Mouse (Mus musculus) T-helper 17 cell (primary cell): ENCODE data around the gene Nme8.

Experiments
- in situ Hi-C, 2 experiments: fragments of 300-600 bp; cut with MboI, MseI; formaldehyde crosslinking; loops; 1 replicate in 1 of 2; 2 replicates in 1 of 2; pipeline ENCODE4 v1.15.1; 2025; ENCODE audit warnings: high pct_unique_total_duplicates in 2 of 2

Nme8 gene

GRCm38 (mm10) chr13:19644225-19644624, 53.4 kb downstream of the Nme8 start:
- in situ Hi-C loops = loop anchor here in 1 of 2 experiments (25.0 kb wide), 1 partner anchor 282 kb away; no protein-coding TSS in a partner anchor

- in situ Hi-C loops = loop anchor here in 1 of 2 experiments (25.0 kb wide), 1 partner anchor 281 kb away; no protein-coding TSS in a partner anchor
Observed at GRCm38 (mm10) chr13:19643519-19643918, 54.1 kb downstream of the Nme8 start.

GRCm38 (mm10) chr13:19640203-19640851, 57.3 kb downstream of the Nme8 start:
- in situ Hi-C loops = loop anchor here in 1 of 2 experiments (25.0 kb wide), 1 partner anchor 278 kb away; no protein-coding TSS in a partner anchor

- in situ Hi-C loops = loop anchor here (5.0 to 25.0 kb wide), 2 partner anchors 274 to 459 kb away; no protein-coding TSS in a partner anchor
Observed at GRCm38 (mm10) chr13:19636131-19636530, 61.5 kb downstream of the Nme8 start.

- in situ Hi-C loops = loop anchor here in 1 of 2 experiments (25.0 kb wide), 1 partner anchor 269 kb away; no protein-coding TSS in a partner anchor
Observed at GRCm38 (mm10) chr13:19630768-19631709, 66.6 kb downstream of the Nme8 start.

GRCm38 (mm10) chr13:19626473-19626872, 71.1 kb downstream of the Nme8 start:
- in situ Hi-C loops = loop anchor here in 1 of 2 experiments (25.0 kb wide), 1 partner anchor 264 kb away; no protein-coding TSS in a partner anchor

- in situ Hi-C loops = loop anchor here in 1 of 2 experiments (25.0 kb wide), 1 partner anchor 262 kb away; no protein-coding TSS in a partner anchor
Observed at GRCm38 (mm10) chr13:19624632-19625320, 72.8 kb downstream of the Nme8 start.

GRCm38 (mm10) chr13:19623228-19623905, 74.2 kb downstream of the Nme8 start:
- in situ Hi-C loops = no loop called here

- in situ Hi-C loops = no loop called here
Observed at GRCm38 (mm10) chr13:19622573-19623227, 74.9 kb downstream of the Nme8 start, which contains the start of gene Sfrp4. Sfrp4 (plus strand) TSS chr13:19623104.

- in situ Hi-C loops = no loop called here
Observed at GRCm38 (mm10) chr13:19619216-19619927, 78.2 kb downstream of the Nme8 start, which contains the start of gene Epdr1. Epdr1 (minus strand) TSS chr13:19619927.

GRCm38 (mm10) chr13:19618841-19619215, 78.8 kb downstream of the Nme8 start:
- in situ Hi-C loops = no loop called here

GRCm38 (mm10) chr13:19618081-19618480, 79.5 kb downstream of the Nme8 start:
- in situ Hi-C loops = no loop called here

GRCm38 (mm10) chr13:19614311-19614710, 83.3 kb downstream of the Nme8 start:
- in situ Hi-C loops = no loop called here

GRCm38 (mm10) chr13:19613426-19613825, 84.2 kb downstream of the Nme8 start:
- in situ Hi-C loops = no loop called here

GRCm38 (mm10) chr13:19612963-19613362, 84.6 kb downstream of the Nme8 start:
- in situ Hi-C loops = no loop called here

- in situ Hi-C loops = no loop called here
Observed at GRCm38 (mm10) chr13:19612348-19612747, 85.2 kb downstream of the Nme8 start.

GRCm38 (mm10) chr13:19608120-19608519, 89.5 kb downstream of the Nme8 start:
- in situ Hi-C loops = no loop called here

- in situ Hi-C loops = no loop called here
Observed at GRCm38 (mm10) chr13:19604916-19605315, 92.7 kb downstream of the Nme8 start.

GRCm38 (mm10) chr13:19603719-19604118, 93.9 kb downstream of the Nme8 start:
- in situ Hi-C loops = no loop called here
